Mouse (Mus musculus): ENCODE data around the gene Bcar3. TPM values are rescaled to one million over a fixed set of nuclear protein-coding genes. Genes with fewer than 3 reads are reported as not detected.

Bcar3 gene
- total RNA-seq, 2 experiments from 2014 or later, result 57.8 to 66.6 TPM

GRCm38 (mm10) chr3:122336030-122336429, 42.1 kb downstream of the Bcar3 start:
- DNase-seq, result no peak

GRCm38 (mm10) chr3:122337992-122338391, 44.1 kb downstream of the Bcar3 start:
- DNase-seq, result no peak

GRCm38 (mm10) chr3:122338897-122339296, 45.0 kb downstream of the Bcar3 start:
- DNase-seq, result no peak

GRCm38 (mm10) chr3:122340135-122341068, 46.5 kb downstream of the Bcar3 start:
- no peak for DNase-seq

GRCm38 (mm10) chr3:122343437-122343853, 49.5 kb downstream of the Bcar3 start:
- DNase-seq, result peak; percentile 20 to 59

- no peak for DNase-seq
Observed at GRCm38 (mm10) chr3:122344350-122344749, 50.4 kb downstream of the Bcar3 start.

- no peak for DNase-seq
Observed at GRCm38 (mm10) chr3:122345977-122346472, 52.1 kb downstream of the Bcar3 start.

- DNase-seq, result no peak
Observed at GRCm38 (mm10) chr3:122346600-122346999, 52.7 kb downstream of the Bcar3 start.

- DNase-seq, result no peak
Observed at GRCm38 (mm10) chr3:122348677-122349076, 54.7 kb downstream of the Bcar3 start.

GRCm38 (mm10) chr3:122352801-122353200, 58.9 kb downstream of the Bcar3 start:
- DNase-seq, result no peak

GRCm38 (mm10) chr3:122359426-122359825, 65.5 kb downstream of the Bcar3 start:
- DNase-seq, result no peak

- no peak for DNase-seq
Observed at GRCm38 (mm10) chr3:122359954-122360353, 66.0 kb downstream of the Bcar3 start.

- no peak for DNase-seq
Observed at GRCm38 (mm10) chr3:122360721-122361138, 66.8 kb downstream of the Bcar3 start.

GRCm38 (mm10) chr3:122362719-122363118, 68.8 kb downstream of the Bcar3 start:
- peak; percentile 16 to 27 for DNase-seq

- no peak for DNase-seq
Observed at GRCm38 (mm10) chr3:122364565-122364964, 70.6 kb downstream of the Bcar3 start.

GRCm38 (mm10) chr3:122365326-122365725, 71.4 kb downstream of the Bcar3 start:
- DNase-seq, result peak; percentile 65 to 70

GRCm38 (mm10) chr3:122371646-122372341, 77.9 kb downstream of the Bcar3 start:
- DNase-seq, result no peak

GRCm38 (mm10) chr3:122372617-122373016, 78.7 kb downstream of the Bcar3 start:
- DNase-seq, result no peak

- DNase-seq, result no peak
Observed at GRCm38 (mm10) chr3:122376011-122376410, 82.1 kb downstream of the Bcar3 start.

- DNase-seq, result no peak
Observed at GRCm38 (mm10) chr3:122376412-122376831, 82.5 kb downstream of the Bcar3 start.

- DNase-seq, result no peak
Observed at GRCm38 (mm10) chr3:122376841-122377464, 83.0 kb downstream of the Bcar3 start.

GRCm38 (mm10) chr3:122378634-122379033, 84.7 kb downstream of the Bcar3 start:
- no peak for DNase-seq

All from adrenal gland, postnatal 36 days (tissue).